Mouse (Mus musculus): ENCODE measurements at regions not wholly inside any gene's neighbourhood (a gene's known extent, or its start where the extent isn't known, plus 50 kb on each side); places are given as distances from the start of the nearest gene placed in this dataset.

- TF ChIP-seq CTCF (IDR thresholded peaks at IDR 0.05; ENCODE audit: borderline replicate concordance, insufficient read depth, low read length) (no peak), POLR2A (IDR thresholded peaks at IDR 0.05; ENCODE audit: low read depth, low read length) (no peak)
Observed at GRCm38 (mm10) chr10:102835814-102836213, 194.2 kb downstream of the Alx1 start.

All from embryonic fibroblast, embryonic 13.5 days (primary cell).